Mouse (Mus musculus) cerebellum, adult 9-11 months (tissue): ENCODE results near the gene Eml1.

Experiments used
- DNase-seq: peaks from one replicate; pipeline ENCODE4 v3.0.0; 2022

The Eml1 gene

DNA sequence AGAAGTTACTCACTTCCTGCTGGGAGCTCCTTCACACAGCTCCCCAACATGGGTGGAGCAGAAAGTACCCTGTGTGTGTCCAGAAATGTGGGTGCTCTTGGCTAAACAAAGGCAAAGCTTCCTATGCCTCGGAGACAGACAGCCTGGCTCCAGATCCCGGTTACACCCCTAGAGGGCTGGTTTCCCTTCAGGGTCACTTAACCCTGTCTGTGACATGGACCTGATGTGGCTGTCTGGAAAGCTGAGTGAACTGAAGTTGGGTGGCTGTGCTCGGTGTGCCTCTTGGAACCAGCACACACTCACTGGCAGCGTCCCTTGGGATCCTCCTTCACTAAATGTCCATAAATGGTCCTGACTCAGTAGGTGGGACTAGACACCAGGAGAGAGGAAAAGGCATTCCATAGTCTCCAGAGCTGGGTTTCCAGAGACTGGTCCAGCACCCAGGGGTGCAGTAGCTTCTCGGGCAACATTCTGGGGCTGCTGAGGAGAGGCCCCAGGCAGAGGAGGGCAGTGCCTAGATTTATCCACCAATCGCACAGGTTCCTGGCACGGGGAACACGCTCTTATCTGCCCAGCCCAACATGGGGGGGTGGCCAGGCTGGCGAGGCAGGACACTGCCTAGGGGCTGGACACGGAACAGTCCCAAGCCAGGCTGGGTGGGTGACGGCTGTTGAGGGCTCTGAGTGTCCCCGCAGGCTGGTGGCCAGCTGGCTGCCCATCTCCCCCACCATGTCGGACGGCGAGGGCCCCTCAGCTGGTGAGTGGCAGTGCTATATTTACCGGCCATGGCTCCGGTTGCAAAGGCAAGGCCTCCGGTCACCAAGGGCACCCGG lies at the start of gene Eml1:
Gene Eml1 (plus strand): TSS at position 362 of the 833 bp plus-strand sequence.
- DNase-seq: peak; percentile 43

GRCm38 (mm10) chr12:108326401-108326800 lies 44.4 kb upstream of the Eml1 start:
- DNase-seq: no peak

- no peak for DNase-seq
Measured at GRCm38 (mm10) chr12:108327889-108328491, 42.8 kb upstream of the Eml1 start.

- DNase-seq: peak; percentile 87
Measured at GRCm38 (mm10) chr12:108333056-108333455, 37.7 kb upstream of the Eml1 start.

DNA sequence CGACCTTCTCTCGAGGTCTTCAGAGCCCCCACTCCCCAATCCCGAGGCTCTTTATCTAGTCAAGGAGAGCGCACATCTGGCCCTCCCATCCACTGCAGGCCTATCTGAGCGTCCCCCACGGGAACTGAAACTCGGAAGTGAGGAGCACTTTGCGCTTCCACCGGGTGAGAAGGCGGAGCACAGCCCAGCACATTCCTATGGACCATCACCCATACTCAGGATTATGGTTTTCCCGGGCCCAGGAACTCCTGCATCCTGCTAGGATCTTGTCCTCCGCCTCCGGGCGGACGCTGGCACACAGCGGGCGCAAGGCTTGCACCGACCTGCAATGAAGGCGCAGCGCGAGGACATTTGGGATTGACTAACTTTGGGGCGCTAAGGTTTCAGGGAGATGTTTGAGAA lies 37.3 kb upstream of the Eml1 start:
- no peak for DNase-seq

DNA sequence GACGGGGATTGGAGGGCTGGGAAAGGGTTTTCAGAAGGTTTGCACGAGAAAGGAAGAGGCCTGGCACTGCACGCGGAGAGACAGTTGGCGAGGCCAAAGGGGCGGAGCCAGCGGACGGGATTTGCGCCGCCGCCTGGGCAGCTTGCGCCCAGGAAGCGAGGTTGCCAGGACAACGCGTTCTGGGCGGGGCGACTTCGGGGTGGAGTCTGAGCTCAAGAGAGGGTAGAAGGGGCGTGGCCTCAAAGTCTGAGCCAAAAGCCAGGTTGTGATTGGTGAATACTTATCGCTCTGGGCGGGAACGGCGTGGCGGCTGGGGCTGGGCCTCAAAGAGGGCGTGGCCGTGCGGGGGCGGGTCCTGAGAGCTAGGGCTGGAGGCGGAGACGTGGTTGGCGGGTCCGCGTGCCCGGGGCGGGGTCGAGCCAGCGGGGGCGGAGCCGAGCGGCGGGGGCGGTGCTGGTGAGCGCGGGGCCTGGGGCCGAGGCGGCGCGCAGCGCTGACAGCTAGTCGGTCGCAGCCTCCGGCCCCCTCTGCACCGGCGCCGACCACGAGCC lies 36.8 kb upstream of the Eml1 start, which contains the start of gene Cyp46a1:
Gene Cyp46a1 (plus strand): TSS at position 487 of the 551 bp plus-strand sequence.
- peak; percentile 99 for DNase-seq

DNA sequence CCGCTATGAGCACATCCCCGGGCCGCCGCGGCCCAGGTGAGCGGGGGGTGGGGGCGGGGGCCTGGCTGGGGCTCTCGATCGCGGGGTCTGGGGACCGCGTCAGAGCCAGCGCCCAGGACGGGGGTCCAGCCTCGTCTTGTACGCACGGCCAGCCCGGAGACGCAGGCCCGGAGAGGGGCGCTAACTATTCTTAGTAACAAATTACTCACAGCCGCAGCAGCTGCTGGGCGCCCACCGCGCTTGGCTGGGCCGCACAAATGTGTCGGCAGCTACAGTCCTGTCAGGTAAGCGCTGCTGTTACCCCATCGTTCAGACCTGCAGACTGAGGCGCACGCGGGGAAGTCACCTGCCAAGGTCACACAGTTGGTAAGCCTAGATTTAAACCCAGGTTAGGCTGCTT lies 36.2 kb upstream of the Eml1 start:
- peak; percentile 67 for DNase-seq

GRCm38 (mm10) chr12:108338572-108339190 lies 32.1 kb upstream of the Eml1 start:
- peak; percentile 53 for DNase-seq

GRCm38 (mm10) chr12:108348151-108348550 lies 22.6 kb upstream of the Eml1 start:
- DNase-seq: no peak

DNA sequence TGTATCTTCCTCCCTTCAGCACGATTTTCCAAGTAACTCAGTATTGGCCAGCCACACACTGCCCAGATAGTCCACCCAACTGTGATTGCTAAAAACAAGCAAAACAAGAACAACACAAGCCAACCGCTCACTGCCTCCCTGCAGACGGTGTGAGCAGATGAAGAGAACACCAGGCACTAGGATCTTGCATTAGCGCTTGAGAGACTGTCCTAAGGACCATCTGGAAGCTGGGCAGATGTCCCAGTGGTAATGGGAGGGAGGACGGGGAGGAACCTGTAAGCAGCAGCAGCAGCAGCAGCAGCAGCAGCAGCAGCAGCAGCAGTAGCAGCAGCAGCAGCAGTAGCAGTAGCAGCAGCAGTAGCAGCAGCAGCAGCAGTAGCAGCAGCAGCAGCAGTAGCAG lies 21.7 kb upstream of the Eml1 start:
- no peak for DNase-seq

DNA sequence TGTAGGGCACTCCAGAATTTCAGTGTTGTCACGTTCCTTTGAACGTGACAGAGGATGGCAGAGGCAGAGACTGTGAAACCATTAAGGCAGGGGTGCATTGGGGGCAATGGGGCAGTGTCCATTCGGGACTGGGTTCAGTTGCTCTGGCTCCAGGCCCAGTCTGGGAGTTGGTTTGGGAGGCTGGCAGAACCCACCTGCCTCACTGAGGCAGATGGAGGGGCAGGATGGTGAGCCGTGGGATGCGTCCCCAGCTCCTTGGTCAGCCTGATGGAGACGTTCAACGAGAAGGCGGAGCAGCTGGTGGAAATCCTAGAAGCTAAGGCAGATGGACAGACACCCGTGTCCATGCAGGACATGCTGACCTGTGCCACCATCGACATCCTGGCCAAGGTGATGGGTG lies 19.8 kb upstream of the Eml1 start:
- no peak for DNase-seq

- DNase-seq: peak; percentile 41
Measured at GRCm38 (mm10) chr12:108352371-108353136, 18.2 kb upstream of the Eml1 start.

DNA sequence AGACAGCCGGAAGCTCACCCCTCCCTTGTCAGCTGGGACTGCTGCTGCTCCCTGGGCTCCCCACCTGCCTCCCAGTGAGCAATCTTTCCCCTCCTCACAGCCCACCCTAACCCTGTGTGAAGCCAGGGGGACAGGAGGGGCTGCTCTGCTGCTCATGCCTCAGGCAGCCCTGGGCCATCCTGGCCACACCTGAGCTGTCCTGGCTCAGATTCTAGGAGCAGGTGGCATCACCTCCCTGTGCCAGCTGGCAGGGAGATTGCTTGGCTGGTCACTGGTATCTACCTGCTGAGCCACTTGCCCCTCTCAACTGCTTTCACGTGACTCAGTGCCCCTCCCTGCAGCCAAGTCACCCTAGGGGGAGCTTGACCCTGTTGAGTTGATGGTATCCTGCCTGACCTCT lies 16.5 kb upstream of the Eml1 start:
- peak; percentile 97 for DNase-seq

GRCm38 (mm10) chr12:108355271-108355670 lies 15.5 kb upstream of the Eml1 start:
- DNase-seq: peak; percentile 93

GRCm38 (mm10) chr12:108355986-108356385 lies 14.8 kb upstream of the Eml1 start:
- peak; percentile 61 for DNase-seq

DNA sequence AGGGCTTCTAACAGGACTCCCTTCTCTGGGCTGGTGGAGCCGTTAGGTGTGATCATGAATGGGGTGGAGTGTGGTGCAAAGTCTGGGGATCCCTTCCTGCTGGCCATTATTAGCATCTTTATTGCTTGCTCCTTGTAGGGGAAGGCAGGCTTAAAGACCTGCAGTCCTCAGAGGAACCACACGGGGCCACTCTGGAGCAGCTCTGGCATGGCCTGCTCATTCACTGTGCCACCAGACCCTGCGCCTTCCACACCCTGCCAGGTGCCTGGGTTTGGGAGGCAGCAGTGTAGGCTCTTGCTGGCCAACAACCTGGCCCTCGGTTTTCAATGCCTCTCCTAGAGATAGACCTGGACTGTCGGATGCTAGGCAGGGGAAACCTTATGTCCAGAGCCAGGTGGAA lies 7.0 kb upstream of the Eml1 start:
- DNase-seq: peak; percentile 96

GRCm38 (mm10) chr12:108365340-108365739 lies 5.4 kb upstream of the Eml1 start:
- DNase-seq: peak; percentile 50

- peak; percentile 52 for DNase-seq
Measured at GRCm38 (mm10) chr12:108365868-108366267, 4.9 kb upstream of the Eml1 start.

GRCm38 (mm10) chr12:108367909-108368308 lies 2.8 kb upstream of the Eml1 start:
- DNase-seq: peak; percentile 74

- no peak for DNase-seq
Measured at GRCm38 (mm10) chr12:108368921-108369320, 1.8 kb upstream of the Eml1 start.

DNA sequence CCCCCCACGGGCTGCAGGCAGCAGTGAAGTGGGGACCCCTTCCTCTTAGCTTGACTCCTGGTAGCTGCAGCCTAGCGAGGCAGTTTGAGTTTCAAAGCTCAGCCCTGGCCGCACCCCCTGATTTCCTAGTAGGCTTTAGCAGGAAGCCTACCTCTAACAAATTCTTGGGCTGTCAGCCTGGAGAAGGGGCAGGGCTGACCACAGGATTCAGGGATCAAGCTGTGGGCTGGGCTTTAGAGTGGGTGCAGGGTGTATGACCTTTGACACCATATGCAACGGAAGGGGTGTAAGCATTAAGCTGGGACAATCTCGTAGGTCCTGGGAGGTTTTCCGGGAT lies 640 bp downstream of the Eml1 start:
- no peak for DNase-seq

DNA sequence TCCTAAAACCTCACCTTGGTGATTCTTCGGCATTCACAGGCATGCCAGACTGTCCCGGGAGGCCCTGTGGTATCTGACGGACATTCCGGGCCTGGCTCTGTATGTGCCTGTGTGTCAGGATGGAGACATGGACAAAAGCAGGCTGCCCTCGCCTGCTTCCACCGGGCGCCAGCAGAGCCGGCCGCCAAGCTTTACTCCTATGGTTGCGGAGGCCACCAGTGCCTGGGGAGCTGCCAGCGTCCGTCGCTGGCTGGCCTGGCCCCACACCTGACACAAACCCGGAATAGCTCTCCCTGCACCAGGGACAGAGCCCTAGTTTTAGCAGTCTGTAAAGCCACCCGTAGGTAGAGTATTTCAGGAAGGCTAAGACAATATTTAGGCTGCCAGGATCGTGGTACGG lies 1.5 kb downstream of the Eml1 start:
- peak; percentile 84 for DNase-seq

DNA sequence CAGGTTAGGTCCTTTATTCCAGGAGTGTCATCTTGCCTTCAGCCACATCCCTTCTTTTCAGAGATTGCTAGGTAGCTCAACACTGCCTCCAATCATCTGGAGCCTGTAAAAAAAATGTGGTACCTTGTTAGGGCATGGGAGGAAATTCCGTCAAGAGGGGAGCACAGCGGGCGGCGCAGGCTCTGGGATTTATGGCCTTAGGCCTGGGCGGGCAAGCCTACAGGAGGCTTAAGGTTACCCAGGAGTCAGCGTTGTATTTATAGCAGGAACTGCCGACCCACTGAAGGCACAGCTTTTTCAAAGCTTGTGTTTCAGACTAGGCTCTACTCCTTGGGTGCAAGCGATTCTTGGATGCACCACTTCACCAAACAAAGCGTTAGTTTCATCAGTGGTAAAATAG lies 2.9 kb downstream of the Eml1 start:
- peak; percentile 8 for DNase-seq
